Mouse (Mus musculus) CH12.LX (cell line): ENCODE data around the gene Amt.

Source experiments
- CHD1 ChIP-seq: IDR thresholded peaks from 2 replicates; pipeline ENCODE4 v1.6.1; 2012; ENCODE audit warnings: low read depth, low read length, improper control_type of control experiment, inconsistent platforms
- CTCF ChIP-seq, 2 experiments: IDR thresholded peaks in 1 of 2; conservative IDR thresholded peaks in 1 of 2; 2 replicates each; pipeline ENCODE4 v1.5.1; 2011 to 2012; ENCODE audit warnings: low read depth in 2 of 2, low read length in 2 of 2, improper control_type of control experiment in 1 of 2, inconsistent platforms in 1 of 2, mild to moderate bottlenecking in 1 of 2, moderate library complexity in 1 of 2
- ELF1 ChIP-seq: IDR thresholded peaks from 2 replicates; pipeline ENCODE4 v1.6.1; 2014; ENCODE audit warnings: low read depth, mild to moderate bottlenecking, inconsistent platforms, low read length, improper control_type of control experiment
- ETS1 ChIP-seq: conservative IDR thresholded peaks from 2 replicates; pipeline ENCODE4 v1.6.1; 2012; ENCODE audit warnings: low read depth, mild to moderate bottlenecking, inconsistent platforms, low read length, improper control_type of control experiment, moderate library complexity
- JUND ChIP-seq: conservative IDR thresholded peaks from 2 replicates; pipeline ENCODE4 v1.6.1; 2011; ENCODE audit warnings: low read depth, low read length, improper control_type of control experiment
- MAX ChIP-seq: IDR thresholded peaks from 2 replicates; pipeline ENCODE4 v1.6.1; 2011; ENCODE audit warnings: low read length, improper control_type of control experiment
- MAZ ChIP-seq: IDR thresholded peaks from 2 replicates; pipeline ENCODE4 v1.6.1; 2012; ENCODE audit warnings: low read depth, mild to moderate bottlenecking, inconsistent platforms, low read length, improper control_type of control experiment, moderate library complexity
- NRF1 ChIP-seq: IDR thresholded peaks from 2 replicates; pipeline ENCODE4 v1.6.1; 2014; ENCODE audit warnings: low read depth, mild to moderate bottlenecking, inconsistent platforms, low read length, improper control_type of control experiment, moderate library complexity
- POLR2A ChIP-seq: IDR thresholded peaks from 2 replicates; pipeline ENCODE4 v1.6.1; 2011; ENCODE audit warnings: low read depth, mild to moderate bottlenecking, improper control_type of control experiment, low read length
- ZNF384 ChIP-seq: IDR thresholded peaks from 2 replicates; pipeline ENCODE4 v1.6.1; 2012; ENCODE audit warnings: low read depth, low read length, improper control_type of control experiment, inconsistent platforms

DNA sequence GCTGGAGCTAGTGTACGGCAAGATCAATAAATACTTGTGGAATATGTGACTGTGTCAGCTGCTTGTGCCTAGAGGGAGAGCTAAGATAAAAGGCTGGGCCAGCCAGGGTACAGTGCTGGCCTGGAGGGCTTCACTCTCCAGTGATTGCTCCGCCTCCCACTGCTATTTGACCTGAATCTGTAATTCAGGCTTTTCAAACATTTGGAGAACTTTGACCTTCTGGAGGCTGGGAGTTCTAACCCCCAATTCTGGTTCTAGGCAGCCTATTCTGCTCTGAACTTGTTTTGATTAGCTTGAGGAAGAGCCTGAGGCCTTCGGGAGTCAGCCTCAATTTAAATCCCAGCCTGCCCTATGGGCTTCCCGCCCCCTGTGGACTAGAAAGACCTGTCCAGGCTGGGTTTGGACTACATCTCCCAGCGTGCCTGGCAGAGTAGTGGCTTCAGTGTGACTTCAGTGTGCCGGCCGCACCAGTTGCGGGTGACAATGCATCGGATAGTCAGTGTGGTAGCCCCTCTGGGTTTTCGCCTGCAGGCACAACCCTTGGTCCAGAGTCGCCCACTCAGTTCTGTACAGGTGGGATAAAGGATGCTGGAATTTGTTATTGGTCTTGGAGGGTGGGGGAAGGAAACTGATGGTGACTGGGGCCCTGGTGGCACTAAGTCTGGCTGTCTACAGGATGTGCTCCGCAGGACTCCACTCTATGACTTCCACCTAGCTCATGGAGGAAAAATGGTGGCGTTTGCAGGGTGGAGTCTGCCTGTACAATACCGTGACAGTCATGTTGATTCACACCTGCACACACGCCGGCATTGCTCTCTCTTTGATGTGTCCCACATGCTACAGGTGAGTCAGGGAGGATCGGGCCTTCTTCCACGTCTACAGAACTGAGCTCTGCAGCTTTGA lies at the start of gene Amt:
- TF ChIP-seq MAZ = no peak
- no peak for TF ChIP-seq ETS1
- TF ChIP-seq NRF1 = no peak
- no peak for TF ChIP-seq ZNF384
- TF ChIP-seq CTCF (conservative IDR thresholded peaks at IDR 0.05 in 1 of 2, IDR thresholded peaks at IDR 0.05 in 1 of 2; ENCODE audit: low read depth in 2 of 2, low read length in 2 of 2) = no peak
- TF ChIP-seq MAX = no peak
- no peak for TF ChIP-seq JUND
- TF ChIP-seq POLR2A = no peak
- no peak for TF ChIP-seq ELF1
- no peak for TF ChIP-seq CHD1
